Mouse (Mus musculus) liver, adult 2 months (tissue): ENCODE data around the gene Fam131a.

Experiments
- CTCF ChIP-seq: fragments of 200-500 bp; IDR thresholded peaks from 2 replicates; pipeline ENCODE4 v1.5.1; 2011; ENCODE audit warnings: low read depth, low read length, control low read depth
- POLR2A ChIP-seq: fragments of 200-500 bp; IDR thresholded peaks from 2 replicates; pipeline ENCODE4 v1.6.1; 2011; ENCODE audit warnings: low read length, control low read depth; ENCODE audit not compliant: insufficient read depth; ENCODE audit errors: extremely low read depth

DNA sequence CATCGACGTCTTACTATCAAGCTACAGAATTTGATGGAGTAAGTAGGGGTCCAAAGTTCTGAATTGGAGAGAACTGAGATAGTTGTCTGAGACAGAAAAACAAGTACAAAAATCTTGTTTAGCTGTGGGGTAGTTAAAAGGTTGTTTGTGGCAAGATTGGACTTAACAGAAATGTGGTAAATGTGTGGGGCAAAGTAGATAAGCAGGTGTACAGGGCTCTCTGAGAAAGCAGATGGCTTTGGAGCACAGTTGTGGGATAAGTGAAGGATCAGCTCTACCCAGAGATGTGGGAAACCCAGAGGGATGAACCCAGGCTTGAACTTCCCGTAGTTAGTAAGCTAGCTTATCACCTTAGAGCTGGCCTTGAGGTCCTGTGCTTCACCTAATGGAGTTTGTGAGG lies 2.3 kb upstream of the Fam131a start:
- no peak for TF ChIP-seq CTCF
- no peak for TF ChIP-seq POLR2A
